Mouse (Mus musculus) WW6 (cell line): Measurements from ENCODE around the gene Comt.

Experiments
- DNase-seq: peaks from one replicate; pipeline ENCODE4 v3.0.0-alpha.2; 2013; ENCODE audit warnings: low read depth, low spot score

Gene Comt

GRCm38 (mm10) chr16:18388583-18389435 is 37.8 kb downstream of the Comt start:
- DNase-seq: no peak

- no peak for DNase-seq
Measured at GRCm38 (mm10) chr16:18387704-18388582, 38.7 kb downstream of the Comt start.

- no peak for DNase-seq
Measured at GRCm38 (mm10) chr16:18386972-18387371, 39.7 kb downstream of the Comt start.

- no peak for DNase-seq
Measured at GRCm38 (mm10) chr16:18386451-18386850, 40.2 kb downstream of the Comt start.

- DNase-seq: no peak
Measured at GRCm38 (mm10) chr16:18385411-18385810, 41.2 kb downstream of the Comt start.

GRCm38 (mm10) chr16:18384659-18385058 is 42.0 kb downstream of the Comt start:
- no peak for DNase-seq

- no peak for DNase-seq
Measured at GRCm38 (mm10) chr16:18384211-18384610, 42.4 kb downstream of the Comt start.

GRCm38 (mm10) chr16:18383756-18384155 is 42.9 kb downstream of the Comt start:
- DNase-seq: no peak

GRCm38 (mm10) chr16:18383045-18383726 is 43.5 kb downstream of the Comt start:
- no peak for DNase-seq

- DNase-seq: no peak
Measured at GRCm38 (mm10) chr16:18381621-18382258, 44.9 kb downstream of the Comt start.

GRCm38 (mm10) chr16:18380495-18381063 is 46.1 kb downstream of the Comt start:
- no peak for DNase-seq

GRCm38 (mm10) chr16:18379338-18380001 is 47.2 kb downstream of the Comt start:
- no peak for DNase-seq

- DNase-seq: no peak
Measured at GRCm38 (mm10) chr16:18378489-18378888, 48.2 kb downstream of the Comt start.

- no peak for DNase-seq
Measured at GRCm38 (mm10) chr16:18377203-18377602, 49.4 kb downstream of the Comt start.

GRCm38 (mm10) chr16:18376297-18376954 is 50.2 kb downstream of the Comt start:
- no peak for DNase-seq

GRCm38 (mm10) chr16:18373632-18374031 is 53.0 kb downstream of the Comt start:
- no peak for DNase-seq

- no peak for DNase-seq
Measured at GRCm38 (mm10) chr16:18370197-18370596, 56.5 kb downstream of the Comt start.

- no peak for DNase-seq
Measured at GRCm38 (mm10) chr16:18366849-18367248, 59.8 kb downstream of the Comt start.

- no peak for DNase-seq
Measured at GRCm38 (mm10) chr16:18362948-18363347, 63.7 kb downstream of the Comt start.
